Mouse (Mus musculus) gastrocnemius, postnatal 4 days (tissue): ENCODE measurements around the gene Apoo. TPM values are rescaled to one million over a fixed set of nuclear protein-coding genes. Genes with fewer than 3 reads are reported as not detected.
"Not testable (repeated sequence)": the region's sequence is repeated elsewhere in the genome, so short reads cannot be mapped to it uniquely, and the experiment has no call there.

Experiments
- DNase-seq, 2 experiments: peaks; one replicate each; pipeline ENCODE4 v3.0.0; 2021 to 2022; ENCODE audit warnings: low spot score in 2 of 2, mixed read lengths in 2 of 2
- long read RNA-seq, 2 experiments: library from polyadenylated mRNA; stranded (forward); transcript quantifications; one replicate each; pipeline ENCODE4 v2.0.0; 2021
- total RNA-seq, 2 experiments: library from RNA; stranded (reverse); gene quantifications; 2 replicates each; pipeline ENCODE4 v1.2.3; 2021

The Apoo gene
- total RNA-seq = 100 to 1,000 TPM in 1 of 2 experiments, 10 to 100 TPM in 1; 62.6 to 118 TPM
- long read RNA-seq, experiment 1, transcript Apoo-202 (9 exons, 1,032 nt) = minor isoform, 7 of 71 reads
- long read RNA-seq, experiment 1, transcript Apoo-204 (9 exons, 784 nt) = major isoform, 54 of 71 reads
- long read RNA-seq, experiment 1, partial matches to known transcripts = 7 of 71 reads
- long read RNA-seq, experiment 1, other reads (novel, unspliced or antisense) = 3 of 71 reads
- long read RNA-seq, experiment 2, transcript Apoo-204 (9 exons, 784 nt) = major isoform, 10 of 19 reads
- long read RNA-seq, experiment 2, partial matches to known transcripts = 8 of 19 reads
- long read RNA-seq, experiment 2, other reads (novel, unspliced or antisense) = 1 of 19 reads

- DNase-seq = peak; percentile 72 to 89
Observed at GRCm38 (mm10) chrX:94366670-94367241, at the start of gene Apoo, which contains the start of gene Fam90a1b. Apoo (plus strand) TSS chrX:94367117. Fam90a1b (minus strand) TSS chrX:94366777.

DNA sequence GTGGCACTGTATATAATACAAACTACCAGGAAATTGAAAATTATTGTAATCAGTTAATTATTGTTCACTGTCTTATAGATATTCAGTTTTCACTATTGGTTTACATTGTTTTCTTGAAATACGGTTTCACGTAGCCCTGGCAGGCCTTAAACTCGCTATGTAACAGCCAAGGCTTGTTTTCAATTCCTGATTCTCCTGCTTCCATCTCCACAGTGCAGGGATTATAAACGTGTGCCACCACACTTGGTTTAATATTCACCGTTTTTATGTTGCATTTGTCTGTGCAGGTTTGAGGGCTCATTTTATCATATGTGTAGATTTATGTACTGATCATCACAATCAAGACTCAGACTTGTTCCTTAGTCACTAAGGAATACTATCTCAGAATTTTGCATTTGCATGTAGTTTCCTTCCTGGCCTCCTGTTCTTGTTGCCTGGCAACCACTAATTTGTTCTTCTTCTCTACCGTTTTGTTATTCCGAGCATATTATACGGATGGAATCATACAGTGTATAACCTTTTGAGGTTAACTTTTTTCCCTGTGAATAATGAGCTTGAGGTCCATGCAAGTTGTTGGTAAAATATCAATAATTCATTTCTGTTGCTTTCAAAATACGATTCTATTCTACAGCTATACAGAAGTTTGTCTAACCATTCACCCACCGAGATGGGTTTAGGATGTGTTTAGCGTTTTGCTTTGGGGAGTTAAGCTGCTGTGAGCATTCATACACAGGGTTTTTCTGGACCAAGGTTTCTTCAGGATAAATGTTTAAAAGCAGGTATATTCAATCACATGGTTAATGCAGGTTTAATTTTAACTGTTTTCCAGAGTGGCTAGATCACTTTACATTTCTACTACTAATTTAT lies 45.6 kb upstream of the Apoo start:
- DNase-seq = no peak

DNA sequence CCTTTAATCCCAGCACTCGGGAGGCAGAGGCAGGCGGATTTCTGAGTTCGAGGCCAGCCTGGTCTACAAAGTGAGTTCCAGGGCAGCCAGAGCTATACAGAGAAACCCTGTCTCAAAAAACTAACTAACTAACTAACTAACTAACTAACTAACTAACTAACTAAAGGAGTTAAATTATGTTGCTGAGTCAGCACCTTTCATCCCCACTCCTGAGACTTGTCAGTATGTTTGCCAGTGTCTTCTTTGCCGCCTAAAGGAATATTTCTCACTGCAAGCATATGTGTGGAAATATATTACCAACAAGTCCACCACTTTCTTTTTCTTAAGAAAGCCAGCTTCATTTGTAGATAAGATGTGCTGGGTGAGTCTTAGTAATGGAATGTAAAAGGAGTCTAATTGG lies 23.3 kb upstream of the Apoo start:
- not testable (repeated sequence) for DNase-seq

GRCm38 (mm10) chrX:94365381-94365925 lies 1.5 kb upstream of the Apoo start:
- no peak for DNase-seq

- DNase-seq = peak in 1 of 2 experiments; percentile 7
Observed at GRCm38 (mm10) chrX:94366029-94366428, 888 bp upstream of the Apoo start.

- no peak for DNase-seq
Observed at GRCm38 (mm10) chrX:94367248-94367647, 331 bp downstream of the Apoo start.

DNA sequence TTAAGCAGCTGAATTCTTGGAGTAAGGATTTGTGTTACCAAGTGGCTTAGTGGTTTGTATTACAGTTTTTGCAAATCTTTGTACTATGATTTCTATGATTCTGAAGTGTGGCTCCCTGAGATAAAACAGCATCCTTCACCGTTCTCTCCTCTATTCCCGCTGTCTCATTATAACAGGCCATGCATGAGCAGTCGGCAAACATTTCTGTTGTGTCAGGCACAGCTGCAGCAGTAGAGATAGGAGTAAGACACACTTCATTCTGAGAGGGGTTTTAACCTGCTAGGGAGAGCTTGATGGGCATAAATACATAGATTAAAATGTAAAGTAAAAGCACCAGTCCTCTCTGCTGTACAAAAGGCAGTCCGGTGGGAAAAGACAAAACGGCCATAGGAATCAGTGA lies 11.8 kb downstream of the Apoo start:
- no peak for DNase-seq

DNA sequence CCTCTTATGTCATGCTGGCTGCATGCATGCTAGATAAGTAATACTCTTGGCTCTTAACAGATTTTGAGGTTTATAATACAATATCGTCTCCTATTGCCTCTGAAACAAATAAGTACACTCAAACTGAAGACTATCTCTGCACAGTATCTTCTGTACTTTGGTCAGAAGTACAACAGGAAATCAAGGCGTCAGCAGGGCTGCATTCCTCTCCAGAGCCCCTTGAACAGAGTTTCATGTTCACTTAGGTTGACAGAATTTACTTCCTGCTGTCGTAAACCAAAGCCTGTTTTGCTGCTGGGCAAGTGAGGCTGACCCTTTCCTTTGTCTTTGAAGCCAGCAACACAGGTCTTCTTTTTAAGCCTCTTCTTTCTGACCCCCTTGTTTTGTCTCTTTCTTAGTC lies 42.1 kb downstream of the Apoo start:
- no peak for DNase-seq

GRCm38 (mm10) chrX:94420210-94420609 lies 53.3 kb downstream of the Apoo start:
- no peak for DNase-seq

- DNase-seq = no peak
Observed at GRCm38 (mm10) chrX:94431548-94432375, 64.8 kb downstream of the Apoo start.

GRCm38 (mm10) chrX:94445427-94445826 lies 78.5 kb downstream of the Apoo start:
- DNase-seq = not testable (repeated sequence)

GRCm38 (mm10) chrX:94446021-94446420 lies 79.1 kb downstream of the Apoo start:
- not testable (repeated sequence) for DNase-seq

- DNase-seq = not testable (repeated sequence)
Observed at GRCm38 (mm10) chrX:94450047-94450881, 83.3 kb downstream of the Apoo start.

DNA sequence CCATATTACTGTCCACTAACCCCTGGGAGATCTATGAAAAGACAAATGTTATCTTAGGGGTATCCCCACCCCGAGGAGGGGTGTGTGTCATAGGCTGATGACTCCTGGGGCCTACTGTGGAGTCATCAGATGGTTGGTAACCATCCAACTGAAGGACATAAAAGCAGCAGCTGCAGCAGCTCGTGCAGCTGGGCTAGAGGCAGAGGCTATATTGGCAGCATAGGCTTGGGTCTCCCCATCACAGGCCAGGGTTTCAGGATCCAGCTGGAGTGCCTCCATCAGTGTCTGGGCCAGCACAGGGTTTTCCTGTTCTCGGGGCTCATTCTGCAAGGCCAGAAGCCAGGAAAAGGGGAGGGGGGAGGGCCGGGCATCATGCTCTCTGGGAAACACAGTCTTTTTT lies 92.4 kb downstream of the Apoo start:
- peak in 1 of 2 experiments; percentile 52 for DNase-seq

GRCm38 (mm10) chrX:94461513-94461912 lies 94.6 kb downstream of the Apoo start:
- not testable (repeated sequence) for DNase-seq

GRCm38 (mm10) chrX:94462604-94463429 lies 95.9 kb downstream of the Apoo start:
- not testable (repeated sequence) for DNase-seq
